Mouse (Mus musculus) gastrocnemius, postnatal 4 days (tissue): ENCODE results near the gene Cc2d2a. TPM values are rescaled to one million over a fixed set of nuclear protein-coding genes. Genes with fewer than 3 reads are reported as not detected.

Experiments used
- DNase-seq, 2 experiments: peaks; one replicate each; pipeline ENCODE4 v3.0.0; 2021 to 2022; ENCODE audit warnings: low spot score in 2 of 2, mixed read lengths in 2 of 2
- total RNA-seq, 2 experiments: library from RNA; stranded (reverse); gene quantifications; 2 replicates each; pipeline ENCODE4 v1.2.3; 2021

The Cc2d2a gene
- total RNA-seq, 2 experiments from 2014 or later: 15.3 to 17.5 TPM

GRCm38 (mm10) chr5:43723830-43724229 is 61.7 kb downstream of the Cc2d2a start:
- no peak for DNase-seq

DNA sequence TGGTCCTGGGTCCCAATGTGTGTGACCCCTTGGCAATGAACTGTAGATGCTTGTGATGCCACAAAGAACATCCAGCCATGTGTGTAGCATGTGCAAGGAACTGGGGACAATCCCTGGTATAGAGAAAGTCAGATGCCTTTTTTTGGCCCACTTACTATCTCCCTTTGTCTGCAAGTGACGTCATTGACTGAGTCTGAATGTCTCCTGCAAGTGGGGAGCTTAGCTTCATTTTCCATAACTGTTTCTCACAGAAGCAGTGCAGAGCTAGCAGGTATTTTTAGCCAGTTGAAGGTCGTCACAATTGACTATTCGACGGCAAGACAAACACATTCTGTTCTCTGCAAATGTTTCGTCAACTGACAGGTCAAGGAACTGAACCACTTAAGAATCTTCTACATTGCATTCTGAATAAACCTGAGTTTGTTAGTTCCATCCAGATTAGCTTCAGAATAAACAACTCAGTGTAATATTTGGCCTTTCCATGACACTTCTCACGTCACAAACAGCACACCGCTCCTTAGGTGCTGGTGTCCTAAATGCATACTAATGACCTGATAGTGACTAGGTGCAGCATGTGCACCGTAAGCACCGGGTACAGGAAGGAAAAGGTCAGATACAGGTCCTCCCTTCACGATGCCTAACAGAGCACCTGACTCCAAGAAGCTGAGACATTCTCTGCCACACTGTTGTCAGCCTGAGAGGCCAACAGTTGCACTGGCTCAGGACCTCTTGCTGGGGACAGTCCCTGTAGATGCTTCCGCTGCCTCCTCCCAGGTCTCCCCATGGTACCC is 66.4 kb downstream of the Cc2d2a start:
- no peak for DNase-seq

DNA sequence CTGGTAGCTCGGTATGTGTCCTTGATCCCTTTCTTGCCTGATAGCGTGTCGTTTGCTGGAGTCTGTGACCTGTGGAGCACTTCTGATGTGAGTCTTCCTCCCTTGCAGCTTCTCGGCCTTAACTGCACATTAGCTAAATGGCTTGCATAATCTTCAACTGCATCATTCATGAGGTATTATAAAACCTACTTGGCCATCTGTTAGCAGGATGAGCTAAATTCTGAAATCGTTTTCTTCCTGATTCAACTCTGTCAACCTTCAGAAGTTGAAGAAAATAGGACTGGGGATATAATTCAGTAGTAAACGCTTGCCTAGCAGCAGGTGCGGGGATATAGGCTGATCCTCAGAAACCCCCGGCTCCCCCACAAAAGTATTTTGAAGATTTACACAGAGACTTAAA is 70.2 kb downstream of the Cc2d2a start:
- DNase-seq: no peak

- DNase-seq: no peak
Measured at GRCm38 (mm10) chr5:43744187-43744586, 82.0 kb downstream of the Cc2d2a start.

GRCm38 (mm10) chr5:43745156-43745555 is 83.0 kb downstream of the Cc2d2a start:
- DNase-seq: no peak

GRCm38 (mm10) chr5:43748039-43748438 is 85.9 kb downstream of the Cc2d2a start:
- no peak for DNase-seq

DNA sequence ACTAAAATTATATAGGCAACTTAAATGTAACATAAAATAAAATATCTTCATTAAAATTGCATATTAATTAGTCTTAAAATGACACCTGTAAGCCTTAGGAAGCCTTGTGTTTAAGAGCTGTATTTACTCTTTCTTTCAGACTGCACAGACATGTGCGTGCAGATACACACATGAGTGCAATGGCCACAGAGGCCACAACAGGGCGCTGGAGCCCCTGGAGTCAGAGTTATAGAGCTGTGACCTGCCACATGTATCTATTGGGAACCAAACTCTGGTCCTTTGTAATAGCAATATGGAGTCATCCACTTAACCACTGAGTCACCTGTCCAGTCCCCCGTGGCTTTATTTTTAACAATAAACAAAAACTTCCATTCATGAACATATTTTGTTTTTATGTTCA is 86.9 kb downstream of the Cc2d2a start:
- no peak for DNase-seq

DNA sequence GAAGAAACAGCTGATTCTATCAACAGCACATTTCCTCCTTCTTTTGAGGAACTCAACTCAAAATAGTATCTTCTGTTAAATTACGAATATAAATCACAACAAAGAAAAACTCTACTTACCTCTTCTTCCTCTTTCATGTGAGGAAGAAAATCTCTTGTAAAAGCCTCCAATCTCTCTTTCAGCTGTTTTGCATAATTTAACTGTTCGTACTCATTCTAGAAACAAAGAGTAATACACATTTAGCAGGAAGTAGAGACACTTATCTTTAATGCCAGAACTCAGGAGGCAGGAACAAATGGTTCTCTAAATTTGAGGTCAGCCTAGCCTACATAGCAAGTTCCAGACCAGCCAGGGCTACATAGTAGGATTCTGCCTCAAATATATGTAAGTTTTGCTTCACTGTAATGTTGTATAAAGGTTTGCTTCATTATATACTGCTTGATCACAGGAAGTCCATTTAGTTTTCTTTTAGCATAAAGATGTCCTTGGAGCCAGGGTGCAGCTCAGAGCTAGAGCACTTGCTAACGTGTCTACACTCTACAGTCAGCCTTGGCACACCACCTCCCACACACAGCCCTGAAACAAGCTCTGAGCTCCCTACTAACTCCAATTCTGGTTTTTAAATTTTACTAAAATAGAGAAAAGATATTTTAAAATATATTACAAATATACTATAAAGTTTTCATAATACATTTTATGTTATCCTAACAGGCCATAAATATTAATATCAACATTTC is 108.6 kb downstream of the Cc2d2a start:
- DNase-seq: no peak

DNA sequence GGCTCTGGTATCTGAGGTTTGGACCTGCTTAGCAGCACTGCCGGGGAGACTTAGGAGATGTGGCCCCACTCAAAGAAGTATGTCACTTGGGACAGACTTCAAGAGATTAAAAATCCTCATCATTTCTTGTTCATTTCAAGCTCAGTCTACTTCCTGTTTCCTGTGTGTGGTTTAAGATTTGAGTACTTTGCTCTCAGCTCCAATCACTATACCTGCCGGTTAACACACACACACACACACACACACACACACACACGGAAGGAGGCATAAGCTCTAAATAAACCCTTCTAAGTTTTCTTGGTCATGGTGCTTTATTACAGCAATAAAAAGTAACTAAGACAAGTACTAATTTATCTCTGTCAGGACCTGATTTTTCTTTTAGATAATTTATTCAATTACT is 109.4 kb downstream of the Cc2d2a start:
- DNase-seq: no peak

DNA sequence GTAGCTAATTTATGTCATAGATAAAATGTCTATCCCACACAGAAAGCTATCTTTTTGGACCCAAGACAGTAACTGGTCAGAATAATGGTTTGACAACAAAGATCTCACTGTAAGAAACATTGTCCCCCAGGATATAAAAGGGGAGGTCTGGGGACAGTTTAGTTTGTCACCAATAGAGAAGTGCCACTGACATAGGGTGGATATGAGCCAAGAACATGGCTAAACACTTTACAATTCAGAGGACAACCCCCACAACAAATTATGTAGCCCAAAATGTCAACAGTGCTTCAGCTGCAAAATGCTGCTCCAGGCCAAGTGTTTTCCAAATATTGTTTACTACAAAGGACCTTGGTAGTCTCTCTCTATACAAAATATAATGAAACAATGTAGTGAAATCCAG is 114.3 kb downstream of the Cc2d2a start:
- DNase-seq: no peak

DNA sequence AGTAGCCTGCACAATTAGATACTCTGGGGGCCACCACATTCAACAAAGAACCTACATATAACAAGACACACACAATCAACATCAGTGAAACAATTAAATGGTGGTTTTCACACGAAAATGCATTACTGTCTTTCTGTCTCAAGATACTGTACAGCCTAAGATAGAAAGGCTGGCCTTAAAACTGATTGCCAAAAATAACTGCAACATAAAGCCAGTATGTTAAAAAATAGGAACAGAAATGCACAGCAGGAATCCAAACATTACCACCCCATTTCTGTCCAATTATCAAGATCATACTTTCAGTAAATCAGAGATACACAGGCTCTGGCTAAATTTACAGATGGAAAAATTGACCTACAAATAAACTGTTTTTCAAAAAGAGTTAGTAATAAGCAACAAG is 114.8 kb downstream of the Cc2d2a start:
- no peak for DNase-seq

DNA sequence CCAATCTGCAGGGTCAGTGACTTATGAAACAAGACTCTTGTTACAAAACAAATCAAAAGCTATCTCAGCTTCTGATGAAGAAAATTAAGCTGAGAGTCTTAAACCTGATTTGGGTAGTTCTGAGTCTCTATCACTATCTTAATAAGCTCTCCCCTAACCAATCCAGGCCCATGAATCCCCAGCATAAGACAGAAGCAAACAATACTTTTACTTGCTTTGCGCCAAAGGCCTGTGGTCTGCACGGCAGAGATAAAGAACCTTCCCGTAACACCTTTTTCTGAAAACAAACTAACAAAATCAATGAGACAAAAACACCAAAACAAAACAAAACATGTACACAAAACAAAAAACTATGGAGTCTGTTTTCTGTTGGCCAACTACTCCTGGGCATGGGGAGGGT is 116.4 kb downstream of the Cc2d2a start:
- no peak for DNase-seq

- peak in 1 of 2 experiments; percentile 39 for DNase-seq
Measured at GRCm38 (mm10) chr5:43781423-43781976, 119.4 kb downstream of the Cc2d2a start.

GRCm38 (mm10) chr5:43781977-43782930 is 120.1 kb downstream of the Cc2d2a start:
- DNase-seq: peak; percentile 69 to 77

GRCm38 (mm10) chr5:43783996-43784395 is 121.8 kb downstream of the Cc2d2a start:
- DNase-seq: no peak

GRCm38 (mm10) chr5:43786607-43787006 is 124.5 kb downstream of the Cc2d2a start:
- no peak for DNase-seq

- no peak for DNase-seq
Measured at GRCm38 (mm10) chr5:43787976-43788752, 126.0 kb downstream of the Cc2d2a start.
